Mouse (Mus musculus): ENCODE measurements at regions not wholly inside any gene's neighbourhood (a gene's known extent, or its start where the extent isn't known, plus 50 kb on each side); places are given as distances from the start of the nearest gene placed in this dataset.

DNA sequence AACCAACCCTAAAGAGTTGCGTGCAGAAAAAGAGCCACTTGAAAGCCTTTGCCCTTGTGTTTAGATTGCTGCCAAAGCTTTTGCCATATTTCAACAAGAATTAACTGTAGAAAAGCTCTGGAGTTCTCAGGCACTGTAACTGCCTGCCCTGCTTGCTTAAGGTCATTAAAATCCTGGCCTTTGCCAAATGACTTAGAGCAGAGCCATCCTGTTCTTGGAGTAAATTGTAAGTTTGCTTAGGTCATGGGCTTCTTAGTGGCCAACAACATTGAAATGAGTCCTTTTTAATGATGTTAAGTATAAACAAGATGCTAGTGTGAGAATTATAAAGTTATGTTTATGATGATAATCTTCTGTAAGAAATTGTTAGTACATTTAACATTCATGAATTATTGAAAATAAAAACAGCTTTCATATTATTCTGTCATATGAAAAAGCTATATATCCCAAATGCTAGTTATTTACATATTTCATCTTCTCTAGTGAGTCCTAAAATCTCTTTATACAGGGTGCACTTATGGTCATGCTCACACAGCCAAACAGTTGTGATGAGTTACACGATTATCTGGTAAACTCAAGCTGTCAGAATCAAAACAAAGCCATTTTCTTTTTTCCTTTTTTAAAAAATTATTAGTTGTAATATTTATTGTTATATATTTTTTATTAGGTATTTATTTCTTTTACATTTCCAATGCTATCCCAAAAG lies 753.4 kb downstream of the Crisp4 start:
- H3K36me3 ChIP-seq (replicated peaks in 1 of 2; ENCODE audit: control insufficient read depth in 1 of 2, insufficient read depth in 1 of 2, low read length in 1 of 2): no peaks in the 10 kb centered on the region
- no peaks in the 10 kb centered on the region for H3K27me3 ChIP-seq (replicated peaks)
- no peak overlapping the region for H3K4me3 ChIP-seq (replicated peaks in 1 of 3; ENCODE audit: low read depth in 2 of 3, low read length in 2 of 3, poor library complexity in 1 of 3)
- no peak overlapping the region for H3K27ac ChIP-seq (ENCODE audit: insufficient read depth, low read depth)
- dilution Hi-C loops (cut with MboI; ENCODE audit: extremely low pct_ligation_motif_present, extremely low pct_unique_long_range_greater_than_20kb, low sequenced_read_pairs) (no loop called here), in situ Hi-C loops (cut with MboI; ENCODE audit: low pct_ligation_motif_present, low pct_unique_long_range_greater_than_20kb, low sequenced_read_pairs) (no loop called here)
- H3K4me2 ChIP-seq (ENCODE audit: insufficient read depth, low read depth, poor library complexity, severe bottlenecking): no peak overlapping the region
- TF ChIP-seq MAFK (IDR thresholded peaks at IDR 0.05; ENCODE audit: insufficient replicate concordance, low read length): no peak
- no peak for TF ChIP-seq USF2 (conservative IDR thresholded peaks at IDR 0.05; ENCODE audit: low read depth, low read length)
- no peak for TF ChIP-seq E2F4 (IDR thresholded peaks at IDR 0.05; ENCODE audit: insufficient replicate concordance, low read depth, low read length)
- no peak for TF ChIP-seq UBTF (IDR thresholded peaks at IDR 0.05; ENCODE audit: low read depth, low read length)
- no peak for TF ChIP-seq RCOR1 (conservative IDR thresholded peaks at IDR 0.05; ENCODE audit: low read depth, low read length)
- no peak for TF ChIP-seq MEF2A (IDR thresholded peaks at IDR 0.05; ENCODE audit: borderline replicate concordance, low read depth, low read length)
- TF ChIP-seq ELF1 (IDR thresholded peaks at IDR 0.05; ENCODE audit: low read depth, low read length): no peak
- no peak for TF ChIP-seq RAD21 (IDR thresholded peaks at IDR 0.05; ENCODE audit: low read depth, low read length)
- TF ChIP-seq PAX5 (IDR thresholded peaks at IDR 0.05; ENCODE audit: low read length): no peak
- no peak for TF ChIP-seq ZNF384 (IDR thresholded peaks at IDR 0.05; ENCODE audit: low read depth, low read length)
- no peak for TF ChIP-seq JUND (conservative IDR thresholded peaks at IDR 0.05; ENCODE audit: low read depth, low read length)
- no peak for TF ChIP-seq CTCF (conservative IDR thresholded peaks at IDR 0.05 in 1 of 2, IDR thresholded peaks at IDR 0.05 in 1 of 2; ENCODE audit: low read depth in 2 of 2, low read length in 2 of 2)
- TF ChIP-seq NELFE (IDR thresholded peaks at IDR 0.05; ENCODE audit: low read depth, low read length): no peak
- TF ChIP-seq HCFC1 (IDR thresholded peaks at IDR 0.05; ENCODE audit: low read depth, low read length): no peak
- TF ChIP-seq CHD2 (IDR thresholded peaks at IDR 0.05; ENCODE audit: low read length): no peak
- TF ChIP-seq POLR2A (IDR thresholded peaks at IDR 0.05; ENCODE audit: low read depth, low read length): no peak
- H3K9me3 ChIP-seq (replicated peaks; ENCODE audit: low read length): no peaks in the 10 kb centered on the region
- DNase-seq (ENCODE audit: extremely low read depth): no peak
- H3K4me1 ChIP-seq (ENCODE audit: control insufficient read depth in 1 of 2, insufficient read depth in 2 of 2): no peaks in the 10 kb centered on the region
- H3K9ac ChIP-seq (ENCODE audit: insufficient read depth, low read depth): no peak overlapping the region
- H3K79me2 ChIP-seq (replicated peaks; ENCODE audit: control insufficient read depth, extremely low read depth, insufficient read depth, poor library complexity, severe bottlenecking): no peaks in the 10 kb centered on the region

DNA sequence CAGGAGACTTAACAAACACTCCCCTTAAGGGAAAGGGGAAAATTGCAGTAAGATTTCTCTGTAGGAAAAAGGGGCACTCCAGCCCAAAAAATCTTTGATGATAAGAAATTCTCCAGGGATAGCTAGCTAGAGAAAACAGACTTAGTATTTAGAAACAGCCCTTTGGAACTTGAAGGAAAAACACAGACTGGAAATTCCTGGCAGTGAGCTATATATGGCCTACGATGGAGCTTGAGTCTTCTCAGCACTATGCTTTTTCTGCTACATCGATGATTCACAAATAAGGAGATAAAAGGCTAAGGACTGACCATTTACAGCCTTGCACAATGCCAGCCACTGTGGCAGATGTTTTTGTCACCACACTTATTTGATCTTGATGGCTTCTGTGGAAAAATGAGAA lies 768.1 kb downstream of the Crisp4 start:
- H3K4me1 ChIP-seq (ENCODE audit: control insufficient read depth in 1 of 2, insufficient read depth in 2 of 2): no peaks in the 10 kb centered on the region
- no peaks in the 10 kb centered on the region for H3K79me2 ChIP-seq (replicated peaks; ENCODE audit: control insufficient read depth, extremely low read depth, insufficient read depth, poor library complexity, severe bottlenecking)
- DNase-seq (ENCODE audit: extremely low read depth): no peak
- TF ChIP-seq NRF1 (IDR thresholded peaks at IDR 0.05; ENCODE audit: low read depth, low read length): no peak
- no peak for TF ChIP-seq CHD2 (IDR thresholded peaks at IDR 0.05; ENCODE audit: low read length)
- TF ChIP-seq E2F4 (IDR thresholded peaks at IDR 0.05; ENCODE audit: insufficient replicate concordance, low read depth, low read length): no peak
- TF ChIP-seq TBP (conservative IDR thresholded peaks at IDR 0.05; ENCODE audit: low read depth, low read length): no peak
- no peak for TF ChIP-seq ZMIZ1 (IDR thresholded peaks at IDR 0.05; ENCODE audit: low read depth, low read length)
- TF ChIP-seq MEF2A (IDR thresholded peaks at IDR 0.05; ENCODE audit: borderline replicate concordance, low read depth, low read length): no peak
- TF ChIP-seq JUND (conservative IDR thresholded peaks at IDR 0.05; ENCODE audit: low read depth, low read length): no peak
- TF ChIP-seq CTCF (conservative IDR thresholded peaks at IDR 0.05 in 1 of 2, IDR thresholded peaks at IDR 0.05 in 1 of 2; ENCODE audit: low read depth in 2 of 2, low read length in 2 of 2): no peak
- no peak for TF ChIP-seq MXI1 (IDR thresholded peaks at IDR 0.05; ENCODE audit: low read depth, low read length)
- TF ChIP-seq MYC (IDR thresholded peaks at IDR 0.05; ENCODE audit: low read depth, low read length): no peak
- no peak overlapping the region for H3K4me2 ChIP-seq (ENCODE audit: insufficient read depth, low read depth, poor library complexity, severe bottlenecking)
- dilution Hi-C loops (cut with MboI; ENCODE audit: extremely low pct_ligation_motif_present, extremely low pct_unique_long_range_greater_than_20kb, low sequenced_read_pairs): no loop called here
- no peak overlapping the region for H3K9ac ChIP-seq (ENCODE audit: insufficient read depth, low read depth)
- in situ Hi-C loops (cut with MboI; ENCODE audit: low pct_ligation_motif_present, low pct_unique_long_range_greater_than_20kb, low sequenced_read_pairs): no loop called here
- H3K27me3 ChIP-seq (replicated peaks): no peaks in the 10 kb centered on the region
- no peak overlapping the region for H3K4me3 ChIP-seq (replicated peaks in 1 of 3; ENCODE audit: low read depth in 2 of 3, low read length in 2 of 3, poor library complexity in 1 of 3)
- no peaks in the 10 kb centered on the region for H3K36me3 ChIP-seq (replicated peaks in 1 of 2; ENCODE audit: control insufficient read depth in 1 of 2, insufficient read depth in 1 of 2, low read length in 1 of 2)
- no peak overlapping the region for H3K27ac ChIP-seq (ENCODE audit: insufficient read depth, low read depth)
- no peaks in the 10 kb centered on the region for H3K9me3 ChIP-seq (replicated peaks; ENCODE audit: low read length)
